Mouse (Mus musculus) hindbrain, embryonic 14.5 days (tissue): ENCODE measurements around the gene Kazn. TPM values are rescaled to one million over a fixed set of nuclear protein-coding genes. Genes with fewer than 3 reads are reported as not detected.

Source experiments
- ATAC-seq: fragments of 200-750 bp; cut with Nextera tagmentation; 2 replicates; pipeline ENCODE4 v1.8.0; 2017; ENCODE audit warnings: moderate number of reproducible peaks, mild to moderate bottlenecking, moderate TSS enrichment, moderate library complexity; ENCODE audit not compliant: low FRiP score
- DNase-seq: peaks from one replicate; pipeline ENCODE4 v3.0.0-alpha.2; 2015; ENCODE audit warnings: low spot score
- H3K27ac ChIP-seq: fragments of 300-500 bp; sonication (generic); 2 replicates; pipeline ENCODE4 v1.5.1; 2014; ENCODE audit warnings: mild to moderate bottlenecking, moderate library complexity
- H3K27me3 ChIP-seq: fragments of 300-500 bp; sonication (generic); 2 replicates; pipeline ENCODE4 v1.6.1; 2014; ENCODE audit warnings: mild to moderate bottlenecking, low read length, mixed read lengths; ENCODE audit not compliant: control insufficient read depth, insufficient read depth
- H3K36me3 ChIP-seq: fragments of 300-500 bp; sonication (generic); replicated peaks from 2 replicates; pipeline ENCODE4 v1.6.1; 2014; ENCODE audit not compliant: control insufficient read depth, insufficient read depth
- H3K4me1 ChIP-seq: fragments of 300-500 bp; sonication (generic); replicated peaks from 2 replicates; pipeline ENCODE4 v1.6.1; 2014; ENCODE audit warnings: antibody characterized with exemption, low read length, mixed read lengths; ENCODE audit not compliant: control insufficient read depth, insufficient read depth
- H3K4me2 ChIP-seq: fragments of 300-500 bp; sonication (generic); replicated peaks from 2 replicates; pipeline ENCODE4 v1.6.1; 2014; ENCODE audit warnings: mild to moderate bottlenecking, moderate library complexity
- H3K4me3 ChIP-seq: fragments of 300-500 bp; sonication (generic); replicated peaks from 2 replicates; pipeline ENCODE4 v1.5.1; 2014; ENCODE audit warnings: mild to moderate bottlenecking, low read length
- H3K9ac ChIP-seq: fragments of 300-500 bp; sonication (generic); 2 replicates; pipeline ENCODE4 v1.6.1; 2014
- H3K9me3 ChIP-seq: fragments of 300-500 bp; sonication (generic); 2 replicates; pipeline ENCODE4 v1.6.1; 2016; ENCODE audit warnings: low read length; ENCODE audit not compliant: control insufficient read depth
- WGBS: fragments of 180-500 bp; shearing (Covaris S2); extraction: QIAGEN DNeasy Blood & Tissue Kit; methylation state at CpG from one replicate; pipeline ENCODE4 v1.1.7; 2014; 5-methylcytosine and 5-hydroxymethylcytosine counted together
- polyA plus RNA-seq: library from polyadenylated mRNA; unstranded; fragments of >200 nt; fragmentation: Nextera tagmentation; extraction: Ambion mirVana; gene quantifications from 2 replicates; pipeline ENCODE4 v1.2.1, GENCODE M21; 2014

Gene Kazn
- polyA plus RNA-seq, 1 experiment from 2014 or later = 18.5 TPM

DNA sequence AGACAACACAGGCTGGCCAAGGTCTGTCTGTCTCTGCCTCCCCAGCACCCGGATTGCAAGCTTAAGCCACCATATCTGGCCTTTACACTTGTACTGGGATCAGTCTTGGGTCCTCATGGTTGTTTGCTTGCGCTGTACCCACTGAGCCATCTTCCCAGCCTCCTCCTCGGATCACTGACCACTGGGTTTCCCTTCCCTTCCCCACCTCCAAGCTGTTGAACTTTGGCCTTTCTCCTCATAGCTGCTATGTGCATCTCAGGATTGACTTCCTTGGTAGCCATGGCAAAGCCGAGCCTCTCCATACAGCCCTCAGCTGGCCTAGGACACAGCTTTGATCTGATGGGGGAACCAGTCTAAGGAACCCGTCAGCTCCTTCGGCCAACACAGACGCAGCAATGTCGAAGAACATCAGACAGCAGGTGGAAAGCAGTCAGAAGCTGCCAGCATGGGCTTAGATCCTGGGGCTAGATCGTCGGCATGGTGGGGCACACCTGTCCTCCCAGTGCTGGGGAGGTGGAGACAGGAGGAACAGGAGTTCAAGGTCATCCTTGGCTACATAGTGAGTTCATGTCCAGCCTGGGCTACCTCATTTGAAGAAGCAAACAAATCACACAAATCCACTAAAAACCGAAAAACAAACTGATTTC lies 174.5 kb downstream of the Kazn start:
- H3K4me1 ChIP-seq = peaks cover 3% of the 10 kb centered on the region; the same call in 1 of the 2 replicates

GRCm38 (mm10) chr4:142063057-142063534 lies 176.1 kb downstream of the Kazn start:
- DNase-seq (no peak), ATAC-seq (no peak)
- peaks cover 3% of the 10 kb centered on the region; the same call in 1 of the 2 replicates for H3K4me1 ChIP-seq
- no peaks in the 10 kb centered on the region for H3K27me3 ChIP-seq
- H3K9ac ChIP-seq = no peak overlapping the region
- 88% methylated on average over 8 of the region's 8 CpGs for WGBS
- no peak overlapping the region for H3K4me2 ChIP-seq
- H3K36me3 ChIP-seq = no peaks in the 10 kb centered on the region
- H3K4me3 ChIP-seq = no peak overlapping the region
- no peak overlapping the region for H3K27ac ChIP-seq
- no peaks in the 10 kb centered on the region for H3K9me3 ChIP-seq

More for the DNA sequence above, 174.5 kb downstream of the Kazn start:
- DNase-seq (no peak), ATAC-seq (no peak)
- no peaks in the 10 kb centered on the region for H3K9me3 ChIP-seq
- WGBS = 90% methylated on average over 11 of the region's 11 CpGs
- H3K36me3 ChIP-seq = no peaks in the 10 kb centered on the region
- H3K27me3 ChIP-seq = no peaks in the 10 kb centered on the region
- no peak overlapping the region for H3K9ac ChIP-seq
- no peak overlapping the region for H3K4me3 ChIP-seq
- no peak overlapping the region for H3K27ac ChIP-seq
- H3K4me2 ChIP-seq = no peak overlapping the region

GRCm38 (mm10) chr4:142061485-142062240 lies 177.5 kb downstream of the Kazn start:
- no peak overlapping the region for H3K27ac ChIP-seq
- no peaks in the 10 kb centered on the region for H3K27me3 ChIP-seq
- H3K4me1 ChIP-seq = peaks cover 3% of the 10 kb centered on the region; the same call in 1 of the 2 replicates
- no peak overlapping the region for H3K4me2 ChIP-seq
- H3K9ac ChIP-seq = no peak overlapping the region
- ATAC-seq (no peak), DNase-seq (no peak)
- H3K36me3 ChIP-seq = no peaks in the 10 kb centered on the region
- no peak overlapping the region for H3K4me3 ChIP-seq
- no peaks in the 10 kb centered on the region for H3K9me3 ChIP-seq
- 81% methylated on average over 23 of the region's 23 CpGs for WGBS

DNA sequence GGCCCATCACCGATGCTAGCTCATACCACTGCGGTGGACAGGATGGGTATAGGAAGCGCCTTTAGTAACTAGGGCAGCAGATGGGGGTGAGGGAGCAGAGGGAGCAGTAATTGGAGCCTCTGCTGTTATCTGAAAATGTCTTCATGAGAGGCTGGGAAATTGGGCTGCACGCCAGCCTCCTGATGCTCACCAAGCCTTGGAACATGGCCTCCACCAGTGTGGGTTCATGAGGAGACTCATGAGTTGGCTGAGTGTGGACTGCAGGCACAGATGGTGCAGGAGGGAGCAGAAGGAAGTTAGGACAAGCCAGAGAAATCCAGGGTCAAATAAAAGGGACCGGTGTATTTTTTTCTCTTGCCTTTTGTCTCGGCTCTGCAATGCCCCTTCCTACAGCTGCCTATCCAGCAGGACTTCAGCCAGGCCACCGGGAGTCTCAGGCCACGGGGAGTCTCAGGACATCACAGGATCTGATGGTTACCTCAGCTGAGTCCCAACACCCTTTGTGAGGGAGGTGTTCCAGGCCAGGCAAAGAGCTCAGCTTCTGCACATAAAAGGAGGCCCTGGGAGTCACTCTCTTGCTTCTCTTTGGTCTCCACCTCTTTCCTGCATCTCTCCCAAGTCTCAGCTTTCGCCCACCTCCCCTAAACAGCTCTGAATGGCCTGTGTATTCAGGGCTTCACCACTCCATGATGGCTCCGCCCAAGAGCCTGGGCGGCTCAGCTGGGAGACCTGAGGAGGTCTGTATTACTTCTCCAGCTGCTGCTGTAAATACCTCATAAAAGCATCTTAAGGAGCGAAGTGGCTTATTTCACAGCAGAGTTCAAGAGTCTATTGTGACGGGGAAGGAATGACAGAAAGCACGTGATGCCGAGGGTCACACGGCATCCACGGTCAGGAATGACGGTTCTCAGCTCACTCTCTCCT lies 178.5 kb downstream of the Kazn start:
- Histone ChIP-seq H3K4me1 (peaks cover 3% of the 10 kb centered on the region; the same call in 1 of the 2 replicates), H3K27me3 (no peaks in the 10 kb centered on the region), H3K36me3 (no peaks in the 10 kb centered on the region), H3K4me3 (no peak overlapping the region), H3K9me3 (no peaks in the 10 kb centered on the region), H3K4me2 (no peak overlapping the region), H3K9ac (no peak overlapping the region), H3K27ac (no peak overlapping the region)
- ATAC-seq = no peak; the same call in 1 of the 2 replicates
- 57% methylated on average over 18 of the region's 18 CpGs for WGBS
- DNase-seq = no peak

DNA sequence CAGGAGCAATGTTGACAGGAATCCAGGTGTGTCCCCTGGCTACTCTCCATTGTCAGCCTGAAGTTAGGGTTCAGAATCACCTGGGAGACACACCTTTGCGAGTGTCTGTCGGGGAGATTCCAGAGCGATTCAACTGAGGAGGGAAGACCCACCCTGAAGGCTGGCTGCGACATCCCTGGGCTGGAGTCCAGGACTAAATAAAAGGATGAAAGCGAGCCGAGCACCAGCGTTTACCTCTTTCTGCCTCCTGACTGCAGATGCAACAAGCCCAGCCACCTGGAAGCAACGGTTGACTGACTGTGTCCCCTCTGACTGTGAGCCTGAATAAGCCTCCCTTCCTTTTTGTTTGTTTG lies 179.4 kb downstream of the Kazn start:
- Histone ChIP-seq H3K36me3 (no peaks in the 10 kb centered on the region), H3K4me1 (peaks cover 3% of the 10 kb centered on the region; the same call in 1 of the 2 replicates), H3K4me3 (no peak overlapping the region), H3K4me2 (no peak overlapping the region), H3K9me3 (no peaks in the 10 kb centered on the region), H3K9ac (no peak overlapping the region), H3K27ac (no peak overlapping the region), H3K27me3 (no peaks in the 10 kb centered on the region)
- DNase-seq (no peak), ATAC-seq (no peak)
- WGBS = 82% methylated on average over 8 of the region's 8 CpGs

GRCm38 (mm10) chr4:142059113-142059840 lies 179.9 kb downstream of the Kazn start:
- Histone ChIP-seq H3K36me3 (no peaks in the 10 kb centered on the region), H3K9me3 (no peaks in the 10 kb centered on the region), H3K27me3 (no peaks in the 10 kb centered on the region), H3K4me3 (no peak overlapping the region), H3K4me1 (peaks cover 3% of the 10 kb centered on the region; the same call in 1 of the 2 replicates), H3K4me2 (no peak overlapping the region), H3K9ac (no peak overlapping the region), H3K27ac (no peak overlapping the region)
- ATAC-seq (no peak), DNase-seq (no peak)
- WGBS = 81% methylated on average over 13 of the region's 13 CpGs

DNA sequence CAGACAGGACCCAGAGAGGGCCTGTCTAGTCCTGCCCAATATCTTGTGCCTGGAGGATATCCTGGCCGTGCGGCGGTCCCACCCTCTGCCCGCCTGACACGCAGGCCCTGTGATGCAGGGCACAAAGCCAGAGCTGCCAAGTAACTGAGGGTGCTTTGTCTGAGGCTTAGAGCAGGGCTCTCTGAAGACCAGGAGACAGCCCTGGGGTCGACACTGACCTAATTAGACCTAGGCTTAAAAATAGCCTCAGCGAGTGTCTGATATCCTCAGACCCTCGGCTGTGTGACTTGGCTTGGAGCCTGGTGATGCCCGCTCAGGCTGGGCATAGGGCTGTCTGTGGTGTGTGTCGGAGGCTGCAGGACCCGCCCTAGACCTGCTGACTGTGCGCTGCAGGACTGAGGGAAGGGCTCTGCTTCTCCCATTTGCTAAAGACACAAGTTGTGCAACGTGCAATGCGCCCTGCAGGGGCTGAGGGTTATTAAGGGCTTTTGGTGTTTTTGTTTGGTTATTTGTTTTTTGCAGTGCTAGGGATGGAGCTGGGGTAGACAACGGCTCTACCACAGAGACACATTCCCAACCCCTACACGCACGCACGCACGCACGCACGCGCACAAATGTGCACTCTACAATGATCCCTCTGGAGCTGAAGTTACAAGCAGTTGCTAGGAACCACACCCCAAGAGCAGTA lies 181.5 kb downstream of the Kazn start:
- no peak for ATAC-seq
- H3K9me3 ChIP-seq = no peaks in the 10 kb centered on the region
- no peak overlapping the region for H3K4me3 ChIP-seq
- no peak overlapping the region for H3K9ac ChIP-seq
- DNase-seq = no peak
- peaks cover 3% of the 10 kb centered on the region; the same call in 1 of the 2 replicates for H3K4me1 ChIP-seq
- no peaks in the 10 kb centered on the region for H3K36me3 ChIP-seq
- H3K4me2 ChIP-seq = no peak overlapping the region
- no peak overlapping the region for H3K27ac ChIP-seq
- H3K27me3 ChIP-seq = no peaks in the 10 kb centered on the region
- 72% methylated on average over 22 of the region's 22 CpGs for WGBS

DNA sequence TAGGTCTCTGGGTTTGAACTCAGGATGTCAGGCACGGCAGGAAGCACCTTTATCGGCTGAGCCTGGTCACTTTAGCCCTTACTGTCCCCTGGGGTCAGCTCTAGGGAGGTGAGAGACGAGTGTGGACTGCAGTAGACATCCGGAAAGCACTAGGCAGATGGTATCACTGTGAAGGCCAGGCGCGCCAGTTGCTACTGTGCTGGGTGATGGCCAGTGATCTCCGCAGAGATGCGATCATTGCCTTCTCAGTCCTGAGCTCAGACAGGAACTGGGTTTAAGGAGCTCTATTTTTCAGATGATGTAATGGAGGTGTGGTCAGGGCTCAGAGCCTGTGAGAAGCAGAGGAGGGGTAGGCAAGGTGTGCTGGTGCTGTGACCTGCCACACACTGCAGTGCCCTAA lies 183.6 kb downstream of the Kazn start:
- H3K9me3 ChIP-seq = no peaks in the 10 kb centered on the region
- H3K27me3 ChIP-seq = no peaks in the 10 kb centered on the region
- no peak overlapping the region for H3K27ac ChIP-seq
- H3K9ac ChIP-seq = no peak overlapping the region
- no peaks in the 10 kb centered on the region for H3K4me1 ChIP-seq
- DNase-seq (no peak), ATAC-seq (no peak)
- H3K36me3 ChIP-seq = no peaks in the 10 kb centered on the region
- no peak overlapping the region for H3K4me3 ChIP-seq
- H3K4me2 ChIP-seq = no peak overlapping the region
- 81% methylated on average over 8 of the region's 8 CpGs for WGBS
